Mouse (Mus musculus) mammary gland, adult 2 months (tissue): ENCODE results near the gene Oas1h. TPM values are rescaled to one million over a fixed set of nuclear protein-coding genes. Genes with fewer than 3 reads are reported as not detected.

Source experiments
- polyA plus RNA-seq: library from polyadenylated mRNA; depleted of rRNA; stranded (reverse); fragments of >200 nt; gene quantifications from 2 replicates; pipeline ENCODE4 v1.2.3, GENCODE M21; 2012; ENCODE audit warnings: low replicate concordance; rRNA removed

Gene Oas1h
- not detected in 2 replicates for polyA plus RNA-seq

GRCm38 (mm10) chr5:120861121-120861520, at the start of gene Oas1h:
Oas1h (plus strand) TSS chr5:120861421.

GRCm38 (mm10) chr5:120811951-120812819, 49.0 kb upstream of the Oas1h start, which contains the start of gene Oas1c:
Oas1c (minus strand) TSS chr5:120812514.

GRCm38 (mm10) chr5:120847067-120847466, 14.2 kb upstream of the Oas1h start, which contains the start of gene Oas1f:
Oas1f (plus strand) TSS chr5:120847367.

GRCm38 (mm10) chr5:120887413-120887812, 26.2 kb downstream of the Oas1h start, which contains the start of gene Oas1g:
Oas1g (minus strand) TSS chr5:120887613.

GRCm38 (mm10) chr5:120906791-120907733, 45.8 kb downstream of the Oas1h start, which contains the start of gene Oas1a:
Oas1a (minus strand) TSS chr5:120907521.

GRCm38 (mm10) chr5:120914204-120914603, 53.0 kb downstream of the Oas1h start, which contains the start of gene Oas1d:
Oas1d (plus strand) TSS chr5:120914536.

Other genes starting within 250 kb of the Oas1h start
- gene Rita1, start 248.8 kb upstream of the Oas1h start, polyA plus RNA-seq: 16.2 and 21.6 TPM in 2 replicates
- gene Ddx54, start 248.7 kb upstream of the Oas1h start, polyA plus RNA-seq: 36.0 and 68.7 TPM in 2 replicates
- not detected in 2 replicates for gene Cfap73, start 227.2 kb upstream of the Oas1h start, polyA plus RNA-seq
- 8.6 and 17.3 TPM in 2 replicates for gene Rasal1, start 212.6 kb upstream of the Oas1h start, polyA plus RNA-seq
- 33.2 and 71.3 TPM in 2 replicates for gene Dtx1, start 149.5 kb upstream of the Oas1h start, polyA plus RNA-seq
- gene Oas2, start 111.6 kb upstream of the Oas1h start, polyA plus RNA-seq: 16.2 and 35.6 TPM in 2 replicates
- 6.4 and 7.7 TPM in 2 replicates for gene Oas3, start 83.8 kb upstream of the Oas1h start, polyA plus RNA-seq
- not detected in 2 replicates for gene Oas1e, start 65.9 kb upstream of the Oas1h start, polyA plus RNA-seq
- gene Oas1c, start 48.9 kb upstream of the Oas1h start, polyA plus RNA-seq: 3.6 and 5.2 TPM in 2 replicates
- 0.20 and 1.3 TPM in 2 replicates for gene Oas1f, start 14.1 kb upstream of the Oas1h start, polyA plus RNA-seq
- 3.5 and 4.9 TPM in 2 replicates for gene Oas1g, start 26.2 kb downstream of the Oas1h start, polyA plus RNA-seq
- gene Oas1a, start 46.1 kb downstream of the Oas1h start, polyA plus RNA-seq: 8.8 and 12.8 TPM in 2 replicates
- not detected in 2 replicates for gene Oas1d, start 53.1 kb downstream of the Oas1h start, polyA plus RNA-seq
- gene Rph3a, start 148.7 kb downstream of the Oas1h start, polyA plus RNA-seq: 0.04 TPM in 1 of 2 replicates, not detected in the other